Mouse (Mus musculus) kidney, postnatal 25 days (tissue): ENCODE results near the gene Nop56.

ENCODE experiments used
- DNase-seq, 2 experiments: peaks; one replicate each; pipeline ENCODE4 v3.0.0; 2021; ENCODE audit warnings: mixed read lengths in 2 of 2

Nop56 gene

GRCm38 (mm10) chr2:130296134-130296745 lies 22.0 kb downstream of the Nop56 start:
- DNase-seq, result no peak

- DNase-seq, result no peak
Observed at GRCm38 (mm10) chr2:130297580-130297979, 23.4 kb downstream of the Nop56 start.

DNA sequence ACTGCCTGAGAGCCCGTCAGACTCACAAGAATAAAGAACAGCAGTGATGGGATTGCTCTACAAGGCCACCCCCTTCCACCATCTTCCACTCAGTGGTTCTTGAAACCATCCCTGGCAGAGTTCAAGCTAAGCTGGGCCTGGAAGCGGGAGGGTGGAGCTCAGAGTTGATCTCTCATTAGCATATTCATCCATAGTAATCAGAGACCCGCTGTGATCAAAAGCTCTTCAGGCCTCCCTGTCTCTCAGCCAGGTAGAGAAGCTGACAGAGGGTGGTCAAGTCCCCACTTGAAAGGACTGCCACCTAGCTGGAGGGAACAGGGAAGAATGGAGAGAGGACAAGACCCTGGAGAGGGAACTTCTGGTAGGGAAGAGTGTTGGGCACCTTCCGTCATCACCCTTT lies 28.8 kb downstream of the Nop56 start:
- no peak for DNase-seq

DNA sequence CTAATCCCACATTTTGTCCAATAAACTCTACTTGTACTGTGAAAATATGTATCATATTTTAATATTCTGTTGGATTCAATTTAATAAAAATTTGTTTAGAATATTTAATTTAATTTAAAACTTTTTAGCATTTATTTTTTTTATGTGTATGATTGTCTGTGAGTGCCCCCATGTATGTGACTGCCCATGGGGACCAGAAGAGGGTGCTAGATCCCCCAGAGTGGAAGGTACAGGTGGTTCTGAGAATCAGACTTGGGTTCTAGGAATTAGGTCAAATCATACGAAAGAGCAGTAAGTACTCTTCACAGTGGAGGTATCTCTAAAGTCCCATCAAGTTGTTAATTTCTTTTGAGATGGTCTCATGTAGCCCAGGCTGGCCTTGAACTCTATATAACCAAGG lies 52.8 kb downstream of the Nop56 start:
- no peak for DNase-seq
